Mouse (Mus musculus) testis, adult 10 weeks (tissue): ENCODE data around the gene Mrgprb3. TPM values are rescaled to one million over a fixed set of nuclear protein-coding genes. Genes with fewer than 3 reads are reported as not detected.

Source experiments
- polyA plus RNA-seq: library from polyadenylated mRNA; stranded (reverse); fragments of 350-450 nt; fragmentation: Illumina TruSeq; extraction: RNeasy Lipid Tissue Mini Kit (QIAGEN cat#74804); gene quantifications from one replicate; pipeline ENCODE4 v1.2.3, GENCODE M21; 2014; ENCODE audit warnings: low read depth, low replicate concordance

Gene Mrgprb3
- polyA plus RNA-seq = 0.22 TPM

GRCm38 (mm10) chr7:48643711-48644110 is at the start of gene Mrgprb3:
Gene Mrgprb3, minus strand, starts transcription at chr7:48643811.

Other genes starting within 250 kb of the Mrgprb3 start
- gene Mrgprb1, start 187.5 kb downstream of the Mrgprb3 start, polyA plus RNA-seq = not detected
- not detected for gene Mrgprx2, start 144.5 kb downstream of the Mrgprb3 start, polyA plus RNA-seq
- 0.70 TPM for gene Mrgprb2, start 85.7 kb downstream of the Mrgprb3 start, polyA plus RNA-seq
- 31.1 TPM for gene Zdhhc13, start 145.2 kb upstream of the Mrgprb3 start, polyA plus RNA-seq
- gene Csrp3, start 204.2 kb upstream of the Mrgprb3 start, polyA plus RNA-seq = not detected
- gene E2f8, start 237.8 kb upstream of the Mrgprb3 start, polyA plus RNA-seq = 6.2 TPM